Mouse (Mus musculus): ENCODE data around the gene Btn2a2.

Gene Btn2a2

DNA sequence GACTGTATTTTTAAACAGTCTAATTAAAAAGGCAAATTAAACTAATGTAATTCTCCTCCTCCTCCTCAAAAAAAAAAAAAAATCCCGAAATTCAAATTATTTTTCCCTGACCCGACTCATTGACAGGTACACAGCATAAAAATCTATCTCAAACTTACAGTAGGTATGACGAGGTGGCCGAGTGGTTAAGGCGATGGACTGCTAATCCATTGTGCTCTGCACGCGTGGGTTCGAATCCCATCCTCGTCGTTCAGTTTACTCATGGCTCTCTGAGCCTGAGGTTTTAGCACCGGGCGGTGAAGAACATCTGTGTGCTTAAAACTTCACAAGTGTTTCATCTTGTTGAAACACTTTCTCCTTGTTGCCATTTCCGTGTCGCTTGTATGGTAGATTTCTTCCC, 33.0 kb upstream of the Btn2a2 start:
- peak; percentile 87 to 92 for DNase-seq (ENCODE audit: low spot score in 2 of 2)

DNA sequence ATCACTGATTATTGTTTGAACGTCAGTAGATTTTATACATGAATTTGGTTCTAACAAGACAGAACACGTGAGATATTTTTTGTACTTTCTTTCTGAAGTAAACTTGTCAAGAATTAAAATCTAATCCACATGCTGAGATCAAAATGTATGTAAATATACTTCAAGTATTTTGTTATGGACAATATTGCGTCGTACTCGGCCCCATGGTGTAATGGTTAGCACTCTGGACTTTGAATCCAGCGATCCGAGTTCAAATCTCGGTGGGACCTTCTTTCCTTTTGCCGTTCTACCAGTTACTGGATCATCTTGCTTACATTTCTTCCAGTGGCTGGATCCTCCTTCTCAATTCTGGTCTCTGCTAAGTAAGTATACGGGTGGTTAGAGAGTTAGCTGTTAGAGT, 30.8 kb upstream of the Btn2a2 start:
- DNase-seq (ENCODE audit: low spot score in 2 of 2): peak; percentile 90 to 91

DNA sequence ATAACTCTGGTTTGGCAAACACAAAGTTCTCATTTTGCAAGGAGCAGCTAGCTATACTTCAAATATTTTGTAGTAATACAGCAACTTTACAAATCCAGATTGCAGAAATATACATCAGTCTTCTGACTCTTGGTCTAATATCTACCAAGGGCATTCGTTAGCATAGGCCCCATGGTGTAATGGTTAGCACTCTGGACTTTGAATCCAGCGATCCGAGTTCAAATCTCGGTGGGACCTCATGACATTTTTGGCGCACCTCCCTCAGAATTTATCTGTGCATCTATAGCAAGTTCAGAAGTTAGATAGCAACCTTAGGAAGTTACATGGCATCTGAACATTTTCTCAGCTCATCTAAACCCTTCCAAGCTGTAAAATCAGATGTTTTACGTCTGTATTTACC, 30.2 kb upstream of the Btn2a2 start:
- peak; percentile 91 to 95 for DNase-seq (ENCODE audit: low spot score in 2 of 2)

DNA sequence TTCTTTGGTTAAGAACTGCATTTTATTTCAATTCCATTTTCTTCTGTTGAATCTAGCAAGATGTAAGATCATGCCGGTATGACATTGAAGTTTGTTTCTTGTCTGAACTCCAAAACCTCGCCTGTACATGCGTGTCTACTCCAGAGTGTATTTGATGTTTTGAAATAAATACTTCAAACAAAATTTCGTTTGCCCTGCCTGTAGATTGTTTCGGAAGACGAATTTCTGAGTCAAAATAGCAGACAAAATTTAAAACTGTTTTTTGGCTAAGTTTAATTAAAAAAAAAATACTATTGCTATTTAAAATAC, 29.6 kb upstream of the Btn2a2 start:
- no peak for DNase-seq (ENCODE audit: low spot score in 2 of 2)

DNA sequence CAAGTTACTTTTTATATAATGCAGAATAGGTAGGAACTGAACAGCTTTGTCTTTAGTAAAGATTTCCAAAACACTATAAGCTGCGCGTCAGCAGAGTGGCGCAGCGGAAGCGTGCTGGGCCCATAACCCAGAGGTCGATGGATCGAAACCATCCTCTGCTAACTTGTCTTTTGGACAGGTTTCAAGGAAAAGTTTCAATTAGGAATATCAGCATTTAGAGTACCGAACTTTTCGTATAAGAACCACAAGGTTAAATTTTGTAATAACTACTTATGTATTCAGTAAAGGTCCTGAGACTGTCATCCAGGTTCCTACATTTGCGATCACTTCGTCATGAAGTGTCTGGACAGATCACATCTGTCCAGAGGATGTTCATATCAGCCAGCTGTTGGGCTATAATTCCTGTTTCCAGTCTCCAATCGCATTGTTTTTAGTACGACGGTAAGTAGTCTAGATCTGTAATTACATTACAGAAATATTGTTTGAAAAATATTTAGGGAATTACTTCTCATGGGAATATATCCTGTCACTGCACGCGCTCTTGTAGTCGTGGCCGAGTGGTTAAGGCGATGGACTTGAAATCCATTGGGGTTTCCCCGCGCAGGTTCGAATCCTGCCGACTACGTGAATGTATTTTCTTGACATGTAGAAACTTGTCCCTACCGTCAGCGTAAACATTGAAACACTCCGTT, 29.1 kb upstream of the Btn2a2 start:
- DNase-seq (ENCODE audit: low spot score in 2 of 2): peak; percentile 96 to 98

DNA sequence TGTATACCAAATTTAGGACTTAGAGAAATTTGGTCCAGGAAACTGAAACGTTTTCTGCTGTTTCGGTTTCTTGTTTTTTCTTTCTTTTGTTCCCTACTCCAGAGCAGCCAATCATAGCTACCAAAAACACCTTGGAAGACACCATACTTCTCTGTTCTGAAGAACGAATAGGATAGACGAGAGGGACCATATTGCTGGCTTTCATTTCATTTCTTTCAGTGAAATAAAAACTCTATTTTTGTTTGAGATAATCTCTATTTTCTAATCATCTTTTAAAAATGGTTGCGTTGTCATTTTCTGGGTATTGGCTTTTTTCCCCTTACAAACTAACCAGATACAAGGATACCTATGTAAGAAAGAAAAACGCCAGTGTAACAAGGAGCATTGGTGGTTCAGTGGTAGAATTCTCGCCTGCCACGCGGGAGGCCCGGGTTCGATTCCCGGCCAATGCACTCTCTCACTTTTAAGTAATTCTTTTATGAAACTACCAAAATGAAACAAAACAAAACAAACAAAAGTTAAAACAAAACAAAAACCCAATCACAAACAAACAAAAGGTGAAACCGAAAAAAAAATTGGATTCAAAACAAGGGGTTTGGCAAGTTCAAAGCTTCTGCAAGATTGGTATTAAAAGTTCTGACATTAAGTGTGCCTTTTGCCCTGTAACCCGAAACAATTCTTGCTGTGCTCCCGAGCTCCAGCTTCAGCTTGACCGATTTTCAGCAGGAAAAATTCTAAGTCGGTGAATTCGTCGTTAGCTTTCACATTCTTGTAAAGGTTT, 28.4 kb upstream of the Btn2a2 start:
- DNase-seq (ENCODE audit: low spot score in 2 of 2): peak; percentile 80 to 84

DNA sequence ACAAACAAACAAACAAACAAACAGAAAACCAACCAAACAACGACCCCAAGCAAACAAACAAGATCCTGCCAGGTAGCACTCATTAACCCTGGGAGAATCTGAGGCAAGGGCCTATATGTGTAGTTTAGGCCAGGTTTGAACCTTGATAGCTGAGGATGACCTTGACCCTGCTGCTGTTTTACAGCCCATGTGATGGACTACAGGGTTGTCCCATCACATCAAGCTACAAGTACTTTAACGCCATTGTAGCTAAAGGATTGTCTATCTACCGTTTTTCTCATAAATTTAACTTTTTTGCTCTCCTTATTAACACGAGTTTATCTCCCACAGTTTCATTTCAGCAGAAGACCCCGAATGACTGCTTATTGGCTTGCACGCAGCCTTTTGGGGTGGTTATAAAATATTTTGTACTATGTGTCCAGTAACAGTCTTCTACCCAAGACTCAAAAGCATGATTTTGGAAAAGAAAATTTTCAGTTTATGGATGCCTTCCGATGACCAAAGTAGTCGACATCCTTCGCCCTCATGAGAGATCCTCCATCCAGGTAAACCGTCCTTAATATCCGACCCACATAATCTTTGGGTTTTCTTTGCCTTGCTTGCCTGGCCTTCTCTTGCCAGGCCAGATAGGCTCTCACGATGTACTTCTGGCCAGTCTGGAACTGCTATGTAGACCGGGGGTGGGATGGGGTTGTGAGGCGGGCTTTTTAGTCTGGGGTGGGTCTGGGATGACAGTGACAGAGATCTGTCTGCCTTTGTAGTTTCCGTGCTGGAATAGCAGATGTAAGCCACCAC, 27.4 kb upstream of the Btn2a2 start:
- DNase-seq (ENCODE audit: low spot score in 2 of 2): no peak

DNA sequence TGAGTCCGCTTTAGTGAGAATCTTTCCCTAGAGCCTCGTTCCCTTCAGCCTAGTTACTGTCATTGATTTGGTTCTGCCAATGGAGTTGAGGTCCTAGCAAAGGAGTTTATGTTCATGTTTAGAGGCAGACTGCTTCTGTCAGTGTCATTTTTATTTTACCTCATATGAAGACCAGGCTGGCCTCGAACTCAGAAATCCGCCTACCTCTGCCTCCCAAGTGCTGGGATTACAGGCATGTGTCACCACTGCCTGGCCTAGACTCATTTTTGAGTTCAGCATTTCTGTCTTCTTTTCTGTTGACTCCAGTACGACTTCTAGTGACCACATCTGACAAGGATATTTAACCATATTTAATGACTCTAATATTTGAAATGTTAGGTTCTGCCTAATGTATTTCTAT, 26.6 kb upstream of the Btn2a2 start:
- DNase-seq (ENCODE audit: low spot score in 2 of 2): no peak

DNA sequence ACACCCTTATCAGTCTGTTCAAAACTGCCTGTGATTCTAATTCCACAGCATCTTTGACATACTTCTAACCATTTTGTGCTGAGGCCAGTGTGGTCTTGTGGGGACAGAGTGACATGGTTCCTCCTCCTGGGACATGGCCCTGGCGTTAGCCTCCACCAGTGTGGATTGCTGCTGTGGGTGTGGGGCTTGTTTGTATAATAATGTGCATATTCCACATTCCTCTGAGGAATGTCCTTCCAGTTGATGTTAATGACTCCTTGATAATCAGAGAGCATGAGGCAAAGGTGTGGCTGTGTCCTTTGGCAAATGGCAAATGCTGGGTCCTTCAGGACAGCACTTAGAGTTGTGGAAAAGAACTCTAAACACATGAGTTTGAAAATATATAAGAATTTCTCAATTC, 24.9 kb upstream of the Btn2a2 start:
- DNase-seq (ENCODE audit: low spot score in 2 of 2): no peak

DNA sequence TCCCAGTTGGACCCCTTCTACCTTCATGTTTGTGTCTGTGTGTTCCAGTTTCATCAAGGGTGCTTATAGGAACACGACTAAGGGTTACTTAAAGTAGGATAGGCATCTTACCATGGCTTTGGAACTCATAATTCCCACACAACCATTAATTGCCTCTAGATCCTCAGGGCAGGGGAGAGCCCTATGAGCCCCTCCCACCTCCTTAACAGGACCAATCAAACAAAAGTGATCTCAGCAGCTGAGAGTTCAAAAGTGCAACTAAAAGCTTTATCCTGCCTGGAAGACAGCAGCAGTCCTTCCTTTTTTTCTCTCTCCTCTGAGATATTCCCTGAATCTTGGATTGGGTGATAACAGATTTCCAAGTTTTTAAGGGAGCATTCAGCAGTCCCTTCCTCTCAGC, 21.5 kb upstream of the Btn2a2 start:
- DNase-seq (ENCODE audit: low spot score in 2 of 2): no peak

DNA sequence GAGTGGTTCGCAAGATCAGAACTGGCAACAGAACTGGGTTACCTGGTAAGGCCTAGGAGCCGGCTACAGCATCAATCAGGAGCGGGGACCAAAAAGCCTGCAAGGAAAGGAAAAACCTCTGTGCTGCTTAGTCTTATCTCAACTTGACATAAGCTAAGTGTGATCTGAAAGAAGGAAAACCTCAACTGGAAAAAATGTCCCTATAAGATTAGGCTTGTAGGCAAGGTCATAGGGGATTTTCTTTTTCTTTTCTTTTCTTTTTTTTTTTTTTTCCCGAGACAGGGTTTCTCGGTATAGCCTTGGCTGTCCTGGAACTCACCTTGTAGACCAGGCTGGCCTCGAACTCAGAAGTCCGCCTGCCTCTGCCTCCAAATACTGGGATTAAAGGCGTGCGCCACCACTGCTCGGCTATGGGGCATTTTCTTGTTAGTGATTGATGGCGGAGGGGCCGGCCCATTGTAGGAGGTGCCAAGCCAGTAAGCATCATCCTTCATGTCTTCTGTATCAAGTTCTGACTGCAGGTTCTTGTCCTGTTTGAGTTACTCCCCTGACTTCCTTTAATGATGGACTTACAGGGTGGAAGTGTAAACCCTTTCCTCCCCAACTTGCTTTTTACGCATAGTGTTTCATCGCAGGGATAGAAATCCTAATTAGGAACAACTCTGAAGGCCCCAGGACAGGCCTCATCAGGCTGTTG, 18.3 kb upstream of the Btn2a2 start:
- DNase-seq (ENCODE audit: low spot score in 2 of 2): no peak

DNA sequence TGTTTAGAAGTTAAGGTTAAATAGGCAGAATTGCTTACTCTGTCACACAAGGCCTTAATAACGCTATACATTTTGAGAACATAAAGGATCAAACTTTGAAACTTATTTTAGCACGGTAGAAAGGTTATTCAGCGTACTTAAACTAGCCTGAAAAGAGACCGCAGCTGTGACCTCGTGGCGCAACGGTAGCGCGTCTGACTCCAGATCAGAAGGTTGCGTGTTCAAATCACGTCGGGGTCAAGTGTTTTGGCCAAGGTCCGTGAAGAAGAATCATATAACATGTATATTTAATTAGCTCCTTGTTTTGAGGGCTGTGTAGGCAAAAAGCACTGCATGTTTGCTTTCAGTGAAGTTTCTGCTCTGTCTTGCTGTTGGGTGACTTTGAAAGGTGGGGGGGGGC, 17.7 kb upstream of the Btn2a2 start:
- DNase-seq (ENCODE audit: low spot score in 2 of 2): peak in 1 of 2 experiments; percentile 33

DNA sequence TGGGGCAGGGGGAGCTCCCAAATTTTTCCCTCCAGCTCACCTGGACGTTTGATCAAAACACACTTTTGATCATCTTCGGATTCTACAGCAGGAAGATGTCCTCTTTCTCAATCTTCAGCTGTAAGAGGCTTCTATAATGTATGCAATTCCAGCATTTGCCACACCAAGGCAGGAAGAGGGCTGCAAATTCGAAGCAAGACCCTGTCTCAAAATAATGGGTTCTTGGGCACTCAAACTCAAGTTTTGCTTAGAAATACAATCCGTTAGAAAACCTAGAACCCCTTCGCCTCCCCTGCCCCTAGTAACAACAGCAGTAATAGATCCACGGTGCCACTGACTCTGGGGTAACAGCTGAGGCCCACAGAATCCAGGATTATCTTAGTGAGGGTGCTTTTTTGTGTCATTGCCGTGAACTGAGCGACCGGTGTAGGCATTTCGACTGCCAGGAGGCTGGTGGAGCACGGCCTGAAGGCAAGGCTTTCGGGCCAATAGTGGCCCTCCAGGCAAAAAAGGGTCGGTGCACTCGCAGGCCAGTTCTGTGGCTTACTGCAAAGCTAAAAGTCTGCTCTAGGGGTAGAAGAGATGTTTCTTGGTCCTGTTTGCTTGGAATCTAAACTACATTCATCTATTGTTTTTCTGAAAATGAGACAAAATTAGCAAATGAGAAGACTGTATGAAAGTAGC, 17.1 kb upstream of the Btn2a2 start:
- no peak for DNase-seq (ENCODE audit: low spot score in 2 of 2)

DNA sequence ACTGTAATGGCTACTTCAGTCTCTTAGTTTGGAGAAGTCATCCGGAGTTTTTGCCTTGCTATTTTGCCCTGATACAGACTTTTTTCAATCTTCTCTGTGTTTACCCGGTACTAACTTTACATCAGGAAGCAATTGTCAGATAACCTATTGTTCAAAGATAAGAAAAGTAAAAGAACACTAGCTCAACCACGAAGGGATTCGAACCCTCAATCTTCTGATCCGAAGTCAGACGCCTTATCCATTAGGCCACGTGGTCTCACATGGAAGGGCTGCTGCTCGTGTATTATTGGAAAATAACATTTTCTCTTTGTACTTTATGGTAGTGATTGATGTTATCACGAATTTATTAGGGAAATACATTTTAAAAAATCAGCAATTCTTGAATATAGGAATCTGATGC, 15.1 kb upstream of the Btn2a2 start:
- DNase-seq (ENCODE audit: low spot score in 2 of 2): peak; percentile 77 to 89

DNA sequence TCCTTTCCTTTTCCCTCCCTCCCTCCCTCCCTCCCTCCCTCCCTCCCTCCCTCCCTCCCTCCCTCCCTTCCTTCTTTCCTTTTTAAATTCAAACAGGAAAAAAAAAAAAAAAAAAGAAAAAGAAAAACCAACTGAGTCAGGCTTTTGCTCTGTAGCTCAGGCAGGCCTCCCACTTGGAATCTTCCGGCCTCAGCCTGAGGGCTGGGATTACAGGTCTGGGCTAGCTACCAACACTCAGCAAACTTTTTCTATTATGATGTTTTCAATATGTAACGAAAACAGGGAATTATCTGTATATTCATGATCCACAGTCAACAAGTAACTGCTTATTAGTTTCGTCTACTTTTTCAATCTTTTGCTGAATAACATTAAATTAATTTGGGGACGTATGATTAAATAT, 14.3 kb upstream of the Btn2a2 start:
- no peak for DNase-seq (ENCODE audit: low spot score in 2 of 2)

DNA sequence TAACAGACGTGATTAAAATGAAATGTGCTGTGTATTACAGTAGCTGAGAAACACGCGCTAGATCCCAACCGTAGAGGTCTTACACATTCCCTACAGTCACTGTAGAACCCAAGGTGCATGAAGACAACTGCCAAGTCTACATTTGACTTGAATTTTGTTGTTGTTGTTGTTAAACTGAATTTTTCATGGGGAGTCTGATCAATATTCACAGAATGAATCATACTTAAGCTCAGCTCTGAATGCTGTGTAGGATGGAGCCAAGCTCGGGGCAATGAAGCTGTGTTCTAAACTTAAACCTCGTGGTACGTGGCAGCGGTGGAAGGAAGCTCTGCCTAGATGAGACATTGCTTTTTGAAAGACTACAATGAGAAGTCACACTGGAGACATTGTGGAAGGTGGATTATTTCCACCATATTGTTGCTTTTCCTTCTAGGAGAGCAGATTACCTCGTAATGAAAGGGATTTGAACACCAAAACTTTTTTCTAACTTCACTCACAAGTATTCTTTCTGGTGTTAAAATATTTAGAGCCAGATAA, 13.4 kb upstream of the Btn2a2 start:
- DNase-seq (ENCODE audit: low spot score in 2 of 2): no peak

DNA sequence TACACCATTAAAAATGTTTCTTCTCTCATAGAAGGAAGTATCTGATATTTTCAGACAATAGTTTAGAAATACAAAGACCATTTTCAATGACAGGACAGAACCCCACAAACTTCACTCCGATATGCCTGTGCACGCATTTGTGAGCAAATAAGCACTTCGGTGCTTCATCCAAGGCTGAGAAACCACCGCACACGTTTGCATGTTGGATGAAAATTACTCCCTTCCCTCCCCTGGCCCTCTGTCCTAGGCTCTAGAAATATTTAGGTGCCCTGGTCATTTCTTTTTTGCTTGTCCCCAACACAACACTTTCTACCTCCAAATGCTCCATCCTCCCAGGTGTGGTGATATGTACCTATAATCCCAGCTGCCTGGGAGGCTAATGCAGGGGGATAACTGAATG, 12.9 kb upstream of the Btn2a2 start:
- DNase-seq (ENCODE audit: low spot score in 2 of 2): no peak

DNA sequence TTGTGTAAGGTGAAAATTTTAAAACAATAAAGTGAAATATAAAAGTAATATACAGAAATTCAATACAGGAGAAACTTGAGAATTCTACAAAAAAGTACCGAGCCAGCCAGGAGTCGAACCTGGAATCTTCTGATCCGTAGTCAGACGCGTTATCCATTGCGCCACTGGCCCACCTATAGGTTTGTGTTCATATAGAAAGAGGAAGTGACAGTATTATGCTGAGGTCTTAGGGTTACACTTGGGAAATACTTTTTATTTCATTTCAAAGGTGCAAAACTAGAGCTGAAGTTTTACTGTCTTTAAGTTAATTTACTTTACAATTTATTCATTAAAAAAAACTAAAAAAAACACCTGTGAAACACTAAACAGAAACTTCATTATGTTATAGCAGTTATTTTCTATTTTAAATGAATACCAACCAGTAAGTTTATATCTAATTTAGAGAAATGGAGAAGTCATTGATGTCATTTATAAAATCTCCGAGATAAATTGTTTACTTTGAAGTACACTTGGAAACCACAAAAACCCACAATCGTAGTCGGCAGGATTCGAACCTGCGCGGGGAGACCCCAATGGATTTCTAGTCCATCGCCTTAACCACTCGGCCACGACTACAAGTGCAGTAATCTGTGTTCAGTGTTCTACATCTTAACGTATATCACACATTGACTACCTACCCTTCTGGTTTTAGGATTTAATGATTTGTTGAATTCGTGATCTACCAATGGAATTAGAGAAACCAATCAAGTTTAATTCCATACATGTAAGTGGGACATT, 12.0 kb upstream of the Btn2a2 start:
- peak; percentile 91 to 94 for DNase-seq (ENCODE audit: low spot score in 2 of 2)

DNA sequence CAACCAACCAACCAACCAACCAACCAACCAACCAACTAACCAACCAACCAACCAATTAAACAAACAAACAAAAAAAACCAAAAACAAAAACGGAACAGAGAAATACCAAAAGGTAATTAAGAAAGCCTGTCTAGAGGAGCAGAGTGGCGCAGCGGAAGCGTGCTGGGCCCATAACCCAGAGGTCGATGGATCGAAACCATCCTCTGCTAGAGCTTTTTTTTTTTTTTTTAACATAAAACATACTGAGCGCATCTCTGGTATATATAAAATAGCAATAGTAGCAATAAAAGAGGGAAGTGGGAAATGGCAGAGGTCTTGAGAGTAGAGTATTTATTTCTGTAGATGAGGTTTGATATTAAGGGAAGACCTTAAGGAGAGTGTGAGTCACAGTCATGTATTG, 11.3 kb upstream of the Btn2a2 start:
- no peak for DNase-seq (ENCODE audit: low spot score in 2 of 2)

DNA sequence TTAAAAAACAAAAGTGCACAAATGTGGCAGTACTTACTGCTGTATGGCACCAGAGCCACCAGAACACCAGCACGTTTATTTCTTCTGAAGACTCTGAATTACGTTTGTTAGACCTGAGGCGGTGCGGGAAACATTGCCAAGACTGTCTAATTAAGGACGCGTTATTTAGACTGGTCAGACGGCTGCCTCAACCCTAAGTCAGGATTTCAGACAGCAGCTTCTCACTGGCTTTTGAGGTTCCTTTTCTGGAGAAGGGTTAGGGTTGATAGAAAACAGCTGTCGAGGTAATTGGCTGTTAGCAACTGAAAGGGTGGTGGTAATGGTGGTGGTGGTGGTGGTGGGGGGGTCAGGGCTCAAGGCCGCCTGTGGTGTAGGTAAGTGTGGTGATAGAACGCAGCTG, 10.0 kb upstream of the Btn2a2 start:
- DNase-seq (ENCODE audit: low spot score in 2 of 2): no peak

Measured in right cerebral cortex, adult 2 months (tissue).